Mouse (Mus musculus) stomach, postnatal 0 days (tissue): ENCODE data around the gene Prkcq. TPM values are rescaled to one million over a fixed set of nuclear protein-coding genes. Genes with fewer than 3 reads are reported as not detected.

Experiments
- ATAC-seq: fragments of 200-750 bp; cut with Nextera tagmentation; 2 replicates; pipeline ENCODE4 v1.8.0; 2017; ENCODE audit not compliant: low FRiP score, low TSS enrichment
- DNase-seq: peaks from one replicate; pipeline ENCODE4 v3.0.0-alpha.2; 2016; ENCODE audit warnings: low spot score
- H3K27ac ChIP-seq: fragments of 300-500 bp; sonication (generic); replicated peaks from 2 replicates; pipeline ENCODE4 v1.5.1; 2014; ENCODE audit warnings: mild to moderate bottlenecking, control low read depth
- H3K27me3 ChIP-seq: fragments of 300-500 bp; sonication (generic); 2 replicates; pipeline ENCODE4 v1.6.1; 2014; ENCODE audit warnings: low read length; ENCODE audit not compliant: control insufficient read depth, insufficient read depth
- H3K36me3 ChIP-seq: fragments of 300-500 bp; sonication (generic); 2 replicates; pipeline ENCODE4 v1.6.1; 2014; ENCODE audit warnings: low read length, mixed read lengths; ENCODE audit not compliant: control insufficient read depth, insufficient read depth
- H3K4me1 ChIP-seq: fragments of 300-500 bp; sonication (generic); replicated peaks from 2 replicates; pipeline ENCODE4 v1.6.1; 2014; ENCODE audit warnings: antibody characterized with exemption; ENCODE audit not compliant: control insufficient read depth, insufficient read depth
- H3K4me2 ChIP-seq: fragments of 300-500 bp; sonication (generic); replicated peaks from 2 replicates; pipeline ENCODE4 v1.6.1; 2014; ENCODE audit warnings: low read depth, mild to moderate bottlenecking, control low read depth, moderate library complexity
- H3K4me3 ChIP-seq: fragments of 300-500 bp; sonication (generic); 2 replicates; pipeline ENCODE4 v1.5.1; 2014; ENCODE audit warnings: low read depth, low read length, control low read depth
- H3K9ac ChIP-seq: fragments of 300-500 bp; sonication (generic); 2 replicates; pipeline ENCODE4 v1.6.1; 2014; ENCODE audit warnings: mild to moderate bottlenecking, low read length, control low read depth, mixed read lengths
- H3K9me3 ChIP-seq: fragments of 300-500 bp; sonication (generic); 2 replicates; pipeline ENCODE4 v1.6.1; 2016; ENCODE audit warnings: low read length; ENCODE audit not compliant: control insufficient read depth
- CTCF ChIP-seq: IDR thresholded peaks from 2 replicates; pipeline ENCODE4 v1.5.1; 2016; ENCODE audit warnings: antibody characterized with exemption, low read depth, mild to moderate bottlenecking, moderate library complexity
- EP300 ChIP-seq: optimal IDR thresholded peaks from 2 replicates; pipeline ENCODE3; 2016; ENCODE audit warnings: antibody characterized with exemption
- WGBS: fragments of 180-500 bp; shearing (Covaris S2); extraction: QIAGEN DNeasy Blood & Tissue Kit; methylation state at CpG from one replicate; pipeline ENCODE4 v1.1.7; 2014; 5-methylcytosine and 5-hydroxymethylcytosine counted together
- polyA plus RNA-seq: library from polyadenylated mRNA; unstranded; fragments of >200 nt; fragmentation: Nextera tagmentation; extraction: Ambion mirVana; gene quantifications from 2 replicates; pipeline ENCODE4 v1.2.1, GENCODE M21; 2015

The Prkcq gene
- polyA plus RNA-seq, 1 experiment from 2014 or later: 0.91 TPM

DNA sequence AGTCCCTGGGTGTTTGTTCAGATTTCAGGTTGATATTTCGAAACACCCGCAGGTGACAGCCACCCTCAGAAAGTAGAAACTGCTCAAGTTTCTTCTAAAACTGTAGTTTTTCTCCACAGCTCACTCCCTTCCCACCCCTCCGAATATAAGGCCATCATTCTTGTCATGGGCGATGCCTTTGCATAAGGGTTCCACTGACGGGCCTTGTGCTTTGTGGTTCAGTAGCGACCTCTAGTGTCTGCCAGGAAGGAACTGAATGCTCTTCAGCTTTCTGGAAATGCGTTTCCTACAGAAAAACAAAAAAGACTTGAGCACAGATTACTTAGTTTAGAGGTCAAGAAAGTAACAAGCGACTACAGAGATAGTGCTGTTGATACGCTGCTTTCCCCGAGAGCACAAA is 148.3 kb downstream of the Prkcq start:
- no peaks in the 10 kb centered on the region for H3K4me1 ChIP-seq
- DNase-seq: no peak
- H3K36me3 ChIP-seq: no peaks in the 10 kb centered on the region
- H3K27ac ChIP-seq: no peak overlapping the region
- WGBS: 30% methylated on average over 10 of the region's 10 CpGs
- H3K4me3 ChIP-seq: no peak overlapping the region
- no peak for ATAC-seq
- no peaks in the 10 kb centered on the region for H3K27me3 ChIP-seq
- no peak overlapping the region for H3K9ac ChIP-seq
- no peak overlapping the region for H3K4me2 ChIP-seq
- TF ChIP-seq CTCF (peak; percentile 83), EP300 (no peak)
- no peaks in the 10 kb centered on the region for H3K9me3 ChIP-seq

DNA sequence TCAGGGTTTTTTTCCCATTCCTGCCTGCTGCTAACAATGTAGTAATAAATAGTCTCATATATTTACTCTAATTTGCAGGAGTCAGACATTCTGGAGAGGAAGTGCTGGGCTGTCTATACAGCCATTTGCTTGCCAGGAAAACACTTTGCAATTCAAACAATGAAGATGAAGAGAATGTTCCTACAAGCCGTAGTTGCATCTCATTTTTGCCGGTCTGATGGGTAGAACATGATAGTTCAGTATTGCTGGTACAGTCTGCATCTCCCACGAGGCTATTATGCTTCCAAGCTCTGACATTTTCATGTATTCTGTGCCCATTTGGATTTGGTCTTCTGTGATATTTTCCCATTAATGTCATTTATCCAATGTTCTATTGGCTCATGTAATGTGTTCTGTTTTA is 150.5 kb downstream of the Prkcq start:
- no peak for ATAC-seq
- Histone ChIP-seq H3K27me3 (no peaks in the 10 kb centered on the region), H3K4me2 (no peak overlapping the region), H3K27ac (no peak overlapping the region), H3K4me1 (no peaks in the 10 kb centered on the region), H3K9ac (no peak overlapping the region), H3K36me3 (no peaks in the 10 kb centered on the region), H3K9me3 (no peaks in the 10 kb centered on the region), H3K4me3 (no peak overlapping the region)
- TF ChIP-seq CTCF (no peak), EP300 (no peak)
- 62% methylated on average over 3 of the region's 3 CpGs for WGBS
- DNase-seq: no peak

DNA sequence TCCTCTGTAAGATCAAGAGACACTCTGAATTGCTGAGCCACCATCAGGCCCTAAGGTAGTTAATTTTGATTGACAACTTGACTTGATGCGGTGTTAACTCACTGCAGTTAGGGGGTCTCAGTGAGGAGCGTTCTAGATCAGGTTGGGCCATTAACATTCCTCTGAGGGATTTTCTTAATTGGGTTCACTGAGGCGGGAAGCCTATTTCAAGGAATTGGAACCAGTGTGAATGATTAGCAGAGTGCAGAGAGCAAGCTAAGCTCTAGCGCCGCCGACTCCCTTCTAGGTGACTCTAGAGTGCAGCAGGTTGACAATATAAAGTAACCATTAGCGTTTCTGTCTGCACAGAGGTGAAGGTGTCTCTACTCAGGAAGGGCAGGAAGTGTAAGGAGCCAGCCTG is 155.4 kb downstream of the Prkcq start:
- no peaks in the 10 kb centered on the region for H3K4me1 ChIP-seq
- TF ChIP-seq EP300: no peak
- no peak for TF ChIP-seq CTCF
- no peak for DNase-seq

DNA sequence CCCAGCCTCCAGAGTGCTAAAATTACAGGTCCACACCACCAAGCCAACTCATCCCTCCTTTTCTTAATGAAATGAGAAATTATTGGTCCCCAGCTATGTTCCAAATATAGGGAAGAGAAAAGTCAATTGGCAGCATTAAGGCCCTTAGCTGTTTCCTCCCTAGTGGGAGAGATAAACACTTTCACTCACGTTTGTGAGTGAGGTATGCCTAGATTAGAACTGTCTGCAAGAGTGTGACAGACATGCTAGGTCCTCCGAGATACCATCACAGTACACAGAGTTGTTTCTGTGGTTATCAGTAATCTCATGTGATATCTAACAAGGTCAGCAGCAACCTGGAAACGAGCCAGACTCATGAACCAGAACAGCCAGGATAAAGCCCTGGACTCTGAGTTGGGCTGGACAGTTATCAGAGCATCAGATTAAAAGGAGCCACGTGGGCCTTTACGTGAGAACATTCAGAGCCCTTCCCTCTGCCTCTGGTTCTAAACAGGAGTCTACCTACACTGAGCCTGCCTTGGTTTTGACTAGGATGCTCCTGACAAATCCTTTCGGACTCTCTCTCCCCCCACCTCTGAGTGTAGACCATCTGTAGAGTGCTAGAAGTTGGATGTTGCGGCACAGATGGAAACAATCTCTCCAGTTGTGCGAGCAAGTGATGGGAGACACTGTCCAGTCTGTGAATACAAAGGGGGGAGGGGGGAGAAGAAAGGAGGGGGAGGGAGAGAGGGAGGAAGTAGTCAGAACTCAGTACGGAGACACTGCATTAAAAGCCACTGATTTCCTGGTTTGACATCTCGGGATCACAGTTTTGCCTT is 157.7 kb downstream of the Prkcq start:
- ATAC-seq: no peak
- no peaks in the 10 kb centered on the region for H3K9me3 ChIP-seq
- H3K27ac ChIP-seq: no peak overlapping the region
- 28% methylated on average over 10 of the region's 10 CpGs for WGBS
- no peaks in the 10 kb centered on the region for H3K27me3 ChIP-seq
- TF ChIP-seq CTCF: no peak
- no peak for TF ChIP-seq EP300
- no peak overlapping the region for H3K4me2 ChIP-seq
- H3K36me3 ChIP-seq: no peaks in the 10 kb centered on the region
- H3K4me3 ChIP-seq: no peak overlapping the region
- no peak for DNase-seq
- H3K9ac ChIP-seq: no peak overlapping the region
- no peaks in the 10 kb centered on the region for H3K4me1 ChIP-seq

More for the DNA sequence above, 155.4 kb downstream of the Prkcq start:
- H3K9me3 ChIP-seq: no peaks in the 10 kb centered on the region
- ATAC-seq: no peak
- no peak overlapping the region for H3K4me2 ChIP-seq
- H3K27ac ChIP-seq: no peak overlapping the region
- H3K4me3 ChIP-seq: no peak overlapping the region
- H3K9ac ChIP-seq: no peak overlapping the region
- no peaks in the 10 kb centered on the region for H3K36me3 ChIP-seq
- 51% methylated on average over 7 of the region's 7 CpGs for WGBS
- H3K27me3 ChIP-seq: no peaks in the 10 kb centered on the region

DNA sequence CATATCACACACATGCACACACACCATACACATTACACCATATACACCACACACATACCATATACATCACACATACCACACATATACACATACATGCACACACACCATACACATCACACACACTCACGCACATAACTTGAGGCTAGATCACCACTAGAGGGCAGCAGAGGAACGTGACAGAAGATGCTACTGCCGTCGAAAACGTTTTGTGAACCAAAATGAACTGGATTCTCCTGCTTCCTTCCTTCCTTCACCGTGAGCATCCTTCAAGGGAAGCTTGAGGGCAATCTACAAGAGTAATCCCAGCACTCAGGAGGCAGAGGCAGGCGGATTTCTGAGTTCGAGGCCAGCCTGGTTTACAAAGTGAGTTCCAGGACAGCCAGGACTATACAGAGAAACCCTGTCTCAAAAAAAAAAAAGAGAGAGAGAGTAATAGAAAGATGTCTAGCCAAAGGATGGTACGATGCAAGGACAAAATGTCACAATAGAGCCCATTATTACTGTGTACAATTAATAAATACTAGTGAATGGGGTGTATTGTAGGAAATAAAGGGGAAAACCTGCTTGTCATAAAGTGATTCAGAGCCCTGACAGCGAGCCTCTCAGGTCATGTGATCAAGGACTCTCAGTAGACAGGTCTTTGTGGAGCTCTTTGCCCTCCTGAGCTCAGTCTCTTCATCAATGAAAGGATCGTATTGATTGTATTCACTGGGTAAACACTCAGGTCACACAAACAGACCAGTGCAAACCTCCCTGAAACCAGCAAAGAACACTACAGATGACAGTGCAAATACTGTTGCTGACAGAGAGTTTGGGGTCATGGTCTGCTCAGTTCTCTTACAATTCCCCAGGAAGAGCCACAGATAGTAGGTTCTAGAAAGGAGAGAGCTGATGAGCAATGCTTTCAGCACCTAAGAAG is 159.9 kb downstream of the Prkcq start:
- Histone ChIP-seq H3K9ac (no peak overlapping the region), H3K36me3 (no peaks in the 10 kb centered on the region), H3K4me2 (no peak overlapping the region), H3K4me3 (no peak overlapping the region), H3K9me3 (no peaks in the 10 kb centered on the region), H3K4me1 (no peaks in the 10 kb centered on the region), H3K27ac (no peak overlapping the region), H3K27me3 (no peaks in the 10 kb centered on the region)
- no peak for TF ChIP-seq EP300
- peak; percentile 99 for TF ChIP-seq CTCF
- 20% methylated on average over 11 of the region's 11 CpGs for WGBS
- DNase-seq (peak; percentile 71), ATAC-seq (peak; percentile 70)
